Mouse (Mus musculus): ENCODE data around the gene Pskh1. TPM values are rescaled to one million over a fixed set of nuclear protein-coding genes. Genes with fewer than 3 reads are reported as not detected.

The Pskh1 gene
- total RNA-seq (2014; rRNA removed) (23.2 and 23.9 TPM in 2 replicates), polyA plus RNA-seq (2015; fragmentation: Nextera tagmentation; extraction: Ambion mirVana) (8.7 and 11.9 TPM in 2 replicates)

GRCm38 (mm10) chr8:105900180-105900940 lies at the start of gene Pskh1:
Gene Pskh1, plus strand, starts transcription at chr8:105900441.
- Histone ChIP-seq H3K4me2 (ENCODE audit: low read depth, low read length, poor library complexity, severe bottlenecking) (peak within 1 kb of the TSS; percentile 64), H3K36me3 (ENCODE audit: insufficient read depth, low read length) (no peaks in the 10 kb centered on the region), H3K4me1 (ENCODE audit: insufficient read depth, low read length) (no peaks in the 10 kb centered on the region), H3K9ac (replicated peaks; ENCODE audit: low read length, poor library complexity, severe bottlenecking) (peak within 1 kb of the TSS; percentile 98), H3K9me3 (ENCODE audit: low read length) (no peaks in the 10 kb centered on the region), H3K27ac (ENCODE audit: low read depth, low read length) (peak within 1 kb of the TSS; percentile 88), H3K27me3 (ENCODE audit: insufficient read depth, low read length) (no peaks in the 10 kb centered on the region), H3K4me3 (ENCODE audit: low read depth, low read length) (peak within 1 kb of the TSS; percentile 93)
- TF ChIP-seq CTCF (IDR thresholded peaks at IDR 0.05), result 0 out of 2 replicates have a peak, but pooled peaks have one; percentile 5
- ATAC-seq (ENCODE audit: low FRiP score) (peak; percentile 95), DNase-seq (ENCODE audit: low spot score) (peak; percentile 94)
- WGBS, result under 1% methylated on average over 68 of the region's 68 CpGs

- ATAC-seq (ENCODE audit: low FRiP score), result no peak
- Histone ChIP-seq H3K4me2 (ENCODE audit: low read depth, low read length, poor library complexity, severe bottlenecking) (0 out of 2 replicates have a peak overlapping the region, but pooled peaks have one; percentile 1), H3K9ac (replicated peaks; ENCODE audit: low read length, poor library complexity, severe bottlenecking) (0 out of 2 replicates have a peak overlapping the region, but pooled peaks have one; percentile 29), H3K4me1 (ENCODE audit: insufficient read depth, low read length) (peaks cover 6% of the 10 kb centered on the region), H3K27ac (ENCODE audit: low read depth, low read length) (no peak overlapping the region), H3K9me3 (ENCODE audit: low read length) (no peaks in the 10 kb centered on the region), H3K27me3 (ENCODE audit: insufficient read depth, low read length) (no peaks in the 10 kb centered on the region), H3K4me3 (ENCODE audit: low read depth, low read length) (no peak overlapping the region), H3K36me3 (ENCODE audit: insufficient read depth, low read length) (peaks cover 30% of the 10 kb centered on the region)
- 80% methylated on average over 7 of the region's 7 CpGs for WGBS
- TF ChIP-seq CTCF (IDR thresholded peaks at IDR 0.05), result no peak
- DNase-seq (ENCODE audit: low spot score), result no peak
These were observed 49.6 kb upstream of the Pskh1 start for GRCm38 (mm10) chr8:105850611-105851010.

GRCm38 (mm10) chr8:105851651-105852143 lies 48.5 kb upstream of the Pskh1 start:
- DNase-seq (ENCODE audit: low spot score) (peak; percentile 97), ATAC-seq (ENCODE audit: low FRiP score) (peak; percentile 84)
- under 1% methylated on average over 34 of the region's 34 CpGs for WGBS
- Histone ChIP-seq H3K9ac (replicated peaks; ENCODE audit: low read length, poor library complexity, severe bottlenecking) (peak overlapping the region; percentile 68), H3K4me3 (ENCODE audit: low read depth, low read length) (peak overlapping the region; percentile 69), H3K27me3 (ENCODE audit: insufficient read depth, low read length) (no peaks in the 10 kb centered on the region), H3K9me3 (ENCODE audit: low read length) (no peaks in the 10 kb centered on the region), H3K36me3 (ENCODE audit: insufficient read depth, low read length) (peaks cover 21% of the 10 kb centered on the region), H3K27ac (ENCODE audit: low read depth, low read length) (peak overlapping the region; percentile 71), H3K4me2 (ENCODE audit: low read depth, low read length, poor library complexity, severe bottlenecking) (peak overlapping the region; percentile 75), H3K4me1 (ENCODE audit: insufficient read depth, low read length) (peaks cover 12% of the 10 kb centered on the region)
- no peak for TF ChIP-seq CTCF (IDR thresholded peaks at IDR 0.05)

- no peaks in the 10 kb centered on the region for H3K27me3 ChIP-seq (ENCODE audit: insufficient read depth, low read length)
- H3K4me3 ChIP-seq (ENCODE audit: low read depth, low read length), result peak overlapping the region; percentile 69
- no peaks in the 10 kb centered on the region for H3K9me3 ChIP-seq (ENCODE audit: low read length)
- 83% methylated on average over 12 of the region's 12 CpGs for WGBS
- TF ChIP-seq CTCF (IDR thresholded peaks at IDR 0.05), result no peak
- H3K4me2 ChIP-seq (ENCODE audit: low read depth, low read length, poor library complexity, severe bottlenecking), result no peak overlapping the region
- peaks cover 15% of the 10 kb centered on the region for H3K4me1 ChIP-seq (ENCODE audit: insufficient read depth, low read length)
- H3K36me3 ChIP-seq (ENCODE audit: insufficient read depth, low read length), result peaks cover 16% of the 10 kb centered on the region
- no peak overlapping the region for H3K9ac ChIP-seq (replicated peaks; ENCODE audit: low read length, poor library complexity, severe bottlenecking)
- H3K27ac ChIP-seq (ENCODE audit: low read depth, low read length), result no peak overlapping the region
- ATAC-seq (ENCODE audit: low FRiP score) (no peak), DNase-seq (ENCODE audit: low spot score) (no peak)
These were observed 48.0 kb upstream of the Pskh1 start for GRCm38 (mm10) chr8:105852146-105852729.

GRCm38 (mm10) chr8:105853178-105853577 lies 47.1 kb upstream of the Pskh1 start, which contains the start of gene Cenpt:
Gene Cenpt, minus strand, starts transcription at chr8:105853278.
- DNase-seq (ENCODE audit: low spot score) (no peak), ATAC-seq (ENCODE audit: low FRiP score) (no peak)
- Histone ChIP-seq H3K27ac (ENCODE audit: low read depth, low read length) (no peak within 1 kb of the TSS), H3K36me3 (ENCODE audit: insufficient read depth, low read length) (peaks cover 11% of the 10 kb centered on the region), H3K9ac (replicated peaks; ENCODE audit: low read length, poor library complexity, severe bottlenecking) (no peak within 1 kb of the TSS), H3K4me1 (ENCODE audit: insufficient read depth, low read length) (peaks cover 17% of the 10 kb centered on the region), H3K9me3 (ENCODE audit: low read length) (no peaks in the 10 kb centered on the region), H3K4me3 (ENCODE audit: low read depth, low read length) (peak within 1 kb of the TSS; percentile 69; the same call in 1 of the 2 replicates), H3K4me2 (ENCODE audit: low read depth, low read length, poor library complexity, severe bottlenecking) (no peak within 1 kb of the TSS), H3K27me3 (ENCODE audit: insufficient read depth, low read length) (no peaks in the 10 kb centered on the region)
- TF ChIP-seq CTCF (IDR thresholded peaks at IDR 0.05), result no peak
- 93% methylated on average over 3 of the region's 3 CpGs for WGBS
